8 mouse cellular contexts compared by ENCODE assay signal in genomic region chr5:114571451-114572030, GRCm38 (mm10). TPM values are rescaled to one million over a fixed set of nuclear protein-coding genes. Genes with fewer than 3 reads are reported as not detected.
A peak's percentile ranks its signal among the peaks of the same experiment; 100 is the strongest.
DNase-seq lines count a peak whose midpoint lies in the region; ATAC-seq and TF ChIP-seq lines count a peak whose summit lies in the region.

No protein-coding gene starts in this region.

- TF ChIP-seq POLR2A in testis, adult 2 months (IDR thresholded peaks at IDR 0.05; ENCODE audit: control insufficient read depth, low read depth, low read length) = no peak; the same call in 1 of the 2 replicates
- TF ChIP-seq POLR2A in limb, embryonic 14.5 days (IDR thresholded peaks at IDR 0.05; ENCODE audit: borderline replicate concordance, extremely low read depth, insufficient read depth, insufficient read length) = no peak
- no peak for TF ChIP-seq POLR2A in thymus, adult 2 months (IDR thresholded peaks at IDR 0.05; ENCODE audit: control insufficient read depth, extremely low read depth, insufficient read depth, low read length, poor library complexity)

- H3K27me3 ChIP-seq in testis, adult 2 months (ENCODE audit: control insufficient read depth, insufficient read depth, low read length) = no peaks in the 10 kb centered on the region; the same call in 1 of the 2 replicates
- H3K27me3 ChIP-seq in limb, embryonic 14.5 days (ENCODE audit: control insufficient read depth, insufficient read depth, low read length) = peaks cover 32% of the 10 kb centered on the region
- H3K27me3 ChIP-seq in thymus, adult 2 months (ENCODE audit: control insufficient read depth, insufficient read depth, low read length) = no peaks in the 10 kb centered on the region

- TF ChIP-seq CTCF in testis, adult 2 months (IDR thresholded peaks at IDR 0.05; ENCODE audit: control insufficient read depth, insufficient read depth, insufficient replicate concordance, low read depth, low read length) = no peak
- TF ChIP-seq CTCF in thymus, adult 2 months (IDR thresholded peaks at IDR 0.05; ENCODE audit: borderline replicate concordance, control insufficient read depth, extremely low read depth, insufficient read depth, low read length, poor library complexity) = no peak

- peaks cover 17% of the 10 kb centered on the region for H3K4me1 ChIP-seq in testis, adult 2 months (ENCODE audit: control insufficient read depth, insufficient read depth, low read length)
- peaks cover 27% of the 10 kb centered on the region for H3K4me1 ChIP-seq in limb, embryonic 14.5 days (ENCODE audit: control insufficient read depth, insufficient read depth, low read length)
- H3K4me1 ChIP-seq in thymus, adult 2 months (replicated peaks; ENCODE audit: control insufficient read depth, insufficient read depth, low read length) = peaks cover 62% of the 10 kb centered on the region

- H3K27ac ChIP-seq in testis, adult 2 months (ENCODE audit: control insufficient read depth, insufficient read depth, low read depth, low read length) = no peak overlapping the region; the same call in 1 of the 2 replicates
- H3K27ac ChIP-seq in limb, embryonic 14.5 days (replicated peaks; ENCODE audit: low read depth, low read length) = no peak overlapping the region
- no peak overlapping the region for H3K27ac ChIP-seq in thymus, adult 2 months (ENCODE audit: control insufficient read depth, insufficient read depth, low read length)

- DNase-seq in adrenal gland, postnatal 14 days = peak; percentile 66
- DNase-seq in adrenal gland, postnatal 25 days = no peak
- no peak for DNase-seq in testis, postnatal 14 days (ENCODE audit: low spot score)
- no peak for DNase-seq in limb, embryonic 14.5 days (ENCODE audit: low spot score)
- peak; percentile 44 for DNase-seq in right cerebral cortex, postnatal 14 days
- no peak for DNase-seq in urinary bladder, postnatal 4 days (ENCODE audit: low spot score in 2 of 2)
- no peak for DNase-seq in thymus, adult 2 months

- peak overlapping the region; percentile 73 for H3K4me3 ChIP-seq in testis, adult 2 months (ENCODE audit: control insufficient read depth, low read depth, low read length)
- H3K4me3 ChIP-seq in limb, embryonic 14.5 days (replicated peaks; ENCODE audit: low read length) = peak overlapping the region; percentile 36
- H3K4me3 ChIP-seq in thymus, adult 2 months (ENCODE audit: control insufficient read depth, insufficient read depth, low read length) = no peak overlapping the region

- ATAC-seq in limb, embryonic 14.5 days (ENCODE audit: low FRiP score, low read depth) = no peak

- no peaks in the 10 kb centered on the region for H3K36me3 ChIP-seq in testis, adult 2 months (ENCODE audit: control insufficient read depth, insufficient read depth, low read length)
- H3K36me3 ChIP-seq in limb, embryonic 14.5 days (ENCODE audit: control insufficient read depth, insufficient read depth, low read length) = no peaks in the 10 kb centered on the region
- no peaks in the 10 kb centered on the region for H3K36me3 ChIP-seq in thymus, adult 2 months (ENCODE audit: control insufficient read depth, insufficient read depth, low read length)

- peak overlapping the region; percentile 1; the same call in 1 of the 2 replicates for H3K9ac ChIP-seq in limb, embryonic 14.5 days (ENCODE audit: low read depth, low read length, severe bottlenecking)

- peak overlapping the region; percentile 47 for H3K4me2 ChIP-seq in limb, embryonic 14.5 days (replicated peaks; ENCODE audit: low read depth, low read length, severe bottlenecking)

- no peaks in the 10 kb centered on the region for H3K9me3 ChIP-seq in limb, embryonic 14.5 days (ENCODE audit: control insufficient read depth, low read length)

- under 1% methylated on average over 39 of the region's 39 CpGs for WGBS in limb, embryonic 14.5 days
- WGBS in thymus, adult 2 months = 31% methylated on average over 39 of the region's 39 CpGs

RNA-seq across cellular contexts. Expression of gene Fam222a, which starts 3.7 kb away (rescaled TPM):
- total RNA-seq in adrenal gland, postnatal 14 days (2021) = 55.8 and 77.0 TPM in 2 replicates
- total RNA-seq in adrenal gland, postnatal 25 days (2021) = 26.9 and 39.8 TPM in 2 replicates
- 22.5 and 23.4 TPM in 2 replicates for polyA plus RNA-seq in testis, adult 2 months (2012; rRNA removed)
- 1.5 and 2.2 TPM in 2 replicates for polyA plus RNA-seq in limb, embryonic 14.5 days (2012; rRNA removed)
- 0.86 and 1.1 TPM in 2 replicates for polyA plus RNA-seq in limb, embryonic 14.5 days (2014; fragmentation: Nextera tagmentation; extraction: Ambion mirVana)
- polyA plus RNA-seq in thymus, adult 2 months (2012; rRNA removed) = 15.3 and 18.4 TPM in 2 replicates

Comparison
In these comparisons a context has a peak if more than half of its experiments do, and no peak if none do; other contexts are left out.
1. DNase-seq: peak in adrenal gland, postnatal 14 days (single experiment) and right cerebral cortex, postnatal 14 days (single experiment); none in adrenal gland, postnatal 25 days (single experiment), testis, postnatal 14 days (single experiment), limb, embryonic 14.5 days (single experiment), urinary bladder, postnatal 4 days (0 of 2) and thymus, adult 2 months (single experiment).